In genomic region chr17:50006338-50006720, GRCm38 (mm10) we compare ENCODE assay signal across 13 mouse cellular contexts.
DNase-seq lines count a peak whose midpoint lies in the region; ATAC-seq lines count a peak whose summit lies in the region.
"Had no signal": no experiment of that assay in that cellular context is flagged by ENCODE, and none has a peak within 500 bp of the region (broad histone marks: within the 10 kb centered on the region; RNA-seq: fewer than 3 reads in every experiment).

No protein-coding gene starts in this region.

- peaks cover 5% of the 10 kb centered on the region; the same call in 1 of the 2 replicates for H3K9me3 ChIP-seq in heart, embryonic 16.5 days (replicated peaks; ENCODE audit: control insufficient read depth, low read length)
- H3K9me3 ChIP-seq in forebrain, embryonic 16.5 days (ENCODE audit: control insufficient read depth, low read length), result no peaks in the 10 kb centered on the region
- no peaks in the 10 kb centered on the region for H3K9me3 ChIP-seq in midbrain, embryonic 11.5 days (ENCODE audit: control insufficient read depth, low read length)
- no peaks in the 10 kb centered on the region for H3K9me3 ChIP-seq in neural tube, embryonic 15.5 days (replicated peaks)

- no peak for ATAC-seq in heart, embryonic 16.5 days (replicated peaks; ENCODE audit: extremely low read depth, insufficient read depth, low FRiP score)
- ATAC-seq in forebrain, embryonic 16.5 days, result no peak; the same call in 1 of the 2 replicates
- ATAC-seq in midbrain, embryonic 11.5 days (ENCODE audit: low FRiP score), result peak; percentile 56
- peak; percentile 32; the same call in 1 of the 2 replicates for ATAC-seq in neural tube, embryonic 15.5 days (ENCODE audit: low FRiP score)
- ATAC-seq: CD4-positive, CD25-positive, alpha-beta regulatory T cell, adult 4 months had no signal

- WGBS in heart, embryonic 16.5 days, result 48% methylated on average over 7 of the region's 7 CpGs
- WGBS in forebrain, embryonic 16.5 days, result 9% methylated on average over 7 of the region's 7 CpGs
- 11% methylated on average over 7 of the region's 7 CpGs for WGBS in midbrain, embryonic 11.5 days
- 20% methylated on average over 7 of the region's 7 CpGs for whole genome bisulfite sequencing in neural tube, embryonic 15.5 days

- H3K27ac ChIP-seq in heart, embryonic 16.5 days (ENCODE audit: low read length), result peak overlapping the region; percentile 46
- peak overlapping the region; percentile 94 for H3K27ac ChIP-seq in forebrain, embryonic 16.5 days (ENCODE audit: low read length)
- H3K27ac ChIP-seq in midbrain, embryonic 11.5 days (ENCODE audit: low read depth, low read length), result peak overlapping the region; percentile 73
- H3K27ac ChIP-seq in neural tube, embryonic 15.5 days (replicated peaks), result peak overlapping the region; percentile 38
- H3K27ac ChIP-seq: liver, embryonic 14.5 days had no signal

- no peak overlapping the region for H3K4me2 ChIP-seq in heart, embryonic 16.5 days (ENCODE audit: low read depth, low read length)
- no peak overlapping the region; the same call in 1 of the 2 replicates for H3K4me2 ChIP-seq in forebrain, embryonic 16.5 days (ENCODE audit: low read length)
- peak overlapping the region; percentile 27 for H3K4me2 ChIP-seq in midbrain, embryonic 11.5 days
- no peak overlapping the region for H3K4me2 ChIP-seq in neural tube, embryonic 15.5 days

- H3K4me3 ChIP-seq in heart, embryonic 16.5 days (ENCODE audit: low read length), result no peak overlapping the region
- H3K4me3 ChIP-seq in forebrain, embryonic 16.5 days (replicated peaks; ENCODE audit: low read length), result no peak overlapping the region
- no peak overlapping the region for H3K4me3 ChIP-seq in midbrain, embryonic 11.5 days (ENCODE audit: low read depth, low read length)
- no peak overlapping the region for H3K4me3 ChIP-seq in neural tube, embryonic 15.5 days (replicated peaks)
- H3K4me3 ChIP-seq: myocyte had no signal

- no peak for DNase-seq in heart, postnatal 14 days
- no peak for DNase-seq in midbrain, embryonic 11.5 days (ENCODE audit: low spot score, missing footprints)
- DNase-seq in left cerebral cortex, adult 18-20 months (ENCODE audit: low spot score in 2 of 2), result no peak
- no peak for DNase-seq in right cerebral cortex, adult 18-20 months
- DNase-seq: gastrocnemius, postnatal 10 days; kidney, postnatal 25 days; lung, postnatal 36 days had no signal

- H3K9ac ChIP-seq in heart, embryonic 16.5 days (ENCODE audit: low read length), result no peak overlapping the region; the same call in 1 of the 2 replicates
- H3K9ac ChIP-seq in forebrain, embryonic 16.5 days (replicated peaks; ENCODE audit: low read depth, low read length), result no peak overlapping the region
- H3K9ac ChIP-seq in midbrain, embryonic 11.5 days (ENCODE audit: low read length), result no peak overlapping the region; the same call in 1 of the 2 replicates
- H3K9ac ChIP-seq in neural tube, embryonic 15.5 days (replicated peaks), result no peak overlapping the region
- H3K9ac ChIP-seq: liver, embryonic 14.5 days had no signal

- H3K36me3 ChIP-seq in heart, embryonic 16.5 days (ENCODE audit: control insufficient read depth, insufficient read depth), result peaks cover 8% of the 10 kb centered on the region; the same call in 1 of the 2 replicates
- H3K36me3 ChIP-seq in forebrain, embryonic 16.5 days (ENCODE audit: control insufficient read depth, insufficient read depth), result no peaks in the 10 kb centered on the region
- no peaks in the 10 kb centered on the region for H3K36me3 ChIP-seq in midbrain, embryonic 11.5 days (ENCODE audit: control insufficient read depth, insufficient read depth, low read length)
- no peaks in the 10 kb centered on the region for H3K36me3 ChIP-seq in neural tube, embryonic 15.5 days

- intact Hi-C loops in heart, postnatal 14 days (cut with DNase I), result no loop called here

- no peaks in the 10 kb centered on the region for H3K27me3 ChIP-seq in heart, embryonic 16.5 days (ENCODE audit: control insufficient read depth, insufficient read depth, low read length)
- H3K27me3 ChIP-seq in forebrain, embryonic 16.5 days (replicated peaks; ENCODE audit: control insufficient read depth, insufficient read depth, low read length), result no peaks in the 10 kb centered on the region
- peaks cover 3% of the 10 kb centered on the region; the same call in 1 of the 2 replicates for H3K27me3 ChIP-seq in midbrain, embryonic 11.5 days (ENCODE audit: control insufficient read depth, insufficient read depth, low read length)
- no peaks in the 10 kb centered on the region for H3K27me3 ChIP-seq in neural tube, embryonic 15.5 days (replicated peaks)

- peaks cover 23% of the 10 kb centered on the region for H3K4me1 ChIP-seq in heart, embryonic 16.5 days (ENCODE audit: control insufficient read depth, insufficient read depth, low read length)
- H3K4me1 ChIP-seq in forebrain, embryonic 16.5 days (replicated peaks; ENCODE audit: control insufficient read depth, insufficient read depth, low read length), result peaks cover 20% of the 10 kb centered on the region
- H3K4me1 ChIP-seq in midbrain, embryonic 11.5 days (ENCODE audit: control insufficient read depth, insufficient read depth, low read length), result peaks cover 21% of the 10 kb centered on the region
- H3K4me1 ChIP-seq in neural tube, embryonic 15.5 days, result peaks cover 29% of the 10 kb centered on the region

Comparison
In these comparisons a context has a peak if more than half of its experiments do, and no peak if none do; other contexts are left out.
1. ATAC-seq: peak in midbrain, embryonic 11.5 days (single experiment) and neural tube, embryonic 15.5 days (single experiment); none in heart, embryonic 16.5 days (single experiment) and forebrain, embryonic 16.5 days (single experiment).
2. H3K27ac ChIP-seq: peak in every context shown above with its lines; median percentile 94 in forebrain, embryonic 16.5 days; 73 in midbrain, embryonic 11.5 days; 46 in heart, embryonic 16.5 days; 38 in neural tube, embryonic 15.5 days.